Mouse (Mus musculus) thymus, postnatal 4 days (tissue): Measurements from ENCODE around the gene Ehmt1.

Experiments
- DNase-seq: peaks from one replicate; pipeline ENCODE4 v3.0.0; 2021

Ehmt1 gene

GRCm38 (mm10) chr2:24910481-24910880 lies 8.9 kb downstream of the Ehmt1 start:
- no peak for DNase-seq

- no peak for DNase-seq
These were observed 13.7 kb downstream of the Ehmt1 start for GRCm38 (mm10) chr2:24905653-24906155.

- no peak for DNase-seq
These were observed 14.4 kb downstream of the Ehmt1 start for GRCm38 (mm10) chr2:24904823-24905652.

- DNase-seq: no peak
These were observed 16.4 kb downstream of the Ehmt1 start for GRCm38 (mm10) chr2:24902999-24903398.

GRCm38 (mm10) chr2:24901055-24901454 lies 18.4 kb downstream of the Ehmt1 start:
- DNase-seq: no peak

- no peak for DNase-seq
These were observed 20.1 kb downstream of the Ehmt1 start for GRCm38 (mm10) chr2:24899292-24899691.

GRCm38 (mm10) chr2:24896761-24897160 lies 22.7 kb downstream of the Ehmt1 start:
- no peak for DNase-seq

- DNase-seq: no peak
These were observed 25.2 kb downstream of the Ehmt1 start for GRCm38 (mm10) chr2:24894211-24894610.

- DNase-seq: no peak
These were observed 27.1 kb downstream of the Ehmt1 start for GRCm38 (mm10) chr2:24892318-24892717.

GRCm38 (mm10) chr2:24890541-24891447 lies 28.6 kb downstream of the Ehmt1 start:
- DNase-seq: no peak

GRCm38 (mm10) chr2:24888895-24889294 lies 30.5 kb downstream of the Ehmt1 start:
- peak; percentile 25 for DNase-seq

GRCm38 (mm10) chr2:24880686-24881085 lies 38.7 kb downstream of the Ehmt1 start:
- no peak for DNase-seq

GRCm38 (mm10) chr2:24870952-24871351 lies 48.5 kb downstream of the Ehmt1 start:
- no peak for DNase-seq

- DNase-seq: peak; percentile 41
These were observed 56.4 kb downstream of the Ehmt1 start for GRCm38 (mm10) chr2:24863010-24863409.

GRCm38 (mm10) chr2:24852408-24852807 lies 67.0 kb downstream of the Ehmt1 start:
- DNase-seq: no peak

GRCm38 (mm10) chr2:24846557-24846956 lies 72.9 kb downstream of the Ehmt1 start:
- no peak for DNase-seq

GRCm38 (mm10) chr2:24845256-24845655 lies 74.2 kb downstream of the Ehmt1 start:
- no peak for DNase-seq

GRCm38 (mm10) chr2:24830614-24831013 lies 88.8 kb downstream of the Ehmt1 start:
- no peak for DNase-seq

GRCm38 (mm10) chr2:24809746-24810145 lies 109.7 kb downstream of the Ehmt1 start:
- no peak for DNase-seq

- DNase-seq: no peak
These were observed 111.7 kb downstream of the Ehmt1 start for GRCm38 (mm10) chr2:24807691-24808090.

- DNase-seq: no peak
These were observed 112.4 kb downstream of the Ehmt1 start for GRCm38 (mm10) chr2:24807036-24807435.

GRCm38 (mm10) chr2:24806143-24806542 lies 113.3 kb downstream of the Ehmt1 start:
- no peak for DNase-seq

- no peak for DNase-seq
These were observed 113.8 kb downstream of the Ehmt1 start for GRCm38 (mm10) chr2:24805621-24806020.
